Mouse (Mus musculus): Measurements from ENCODE around the gene Meltf. TPM values are rescaled to one million over a fixed set of nuclear protein-coding genes. Genes with fewer than 3 reads are reported as not detected.

Gene Meltf
- polyA plus RNA-seq, 1 experiment: 0.28 TPM

GRCm38 (mm10) chr16:31905891-31906825 is 27.5 kb downstream of the Meltf start:
- no peak overlapping the region for H3K4me3 ChIP-seq (replicated peaks; ENCODE audit: extremely low read depth, low read depth, low read length)
- DNase-seq: no peak
- no peaks in the 10 kb centered on the region; the same call in 1 of the 2 replicates for H3K4me1 ChIP-seq (ENCODE audit: control insufficient read depth, insufficient read depth, low read length)
- no peak for TF ChIP-seq POLR2A (IDR thresholded peaks at IDR 0.05; ENCODE audit: borderline replicate concordance, extremely low read depth, low read depth, low read length)
- TF ChIP-seq CTCF (IDR thresholded peaks at IDR 0.05; ENCODE audit: insufficient read depth, low read length): no peak
- 36% methylated on average over 20 of the region's 20 CpGs for WGBS

- TF ChIP-seq CTCF (IDR thresholded peaks at IDR 0.05; ENCODE audit: insufficient read depth, low read length): no peak
- no peak for TF ChIP-seq POLR2A (IDR thresholded peaks at IDR 0.05; ENCODE audit: borderline replicate concordance, extremely low read depth, low read depth, low read length)
- Histone ChIP-seq H3K4me3 (replicated peaks; ENCODE audit: extremely low read depth, low read depth, low read length) (no peak overlapping the region), H3K4me1 (ENCODE audit: control insufficient read depth, insufficient read depth, low read length) (no peaks in the 10 kb centered on the region; the same call in 1 of the 2 replicates)
- 10% methylated on average over 9 of the region's 9 CpGs for WGBS
- peak; percentile 12 for DNase-seq
These were observed 28.3 kb downstream of the Meltf start for GRCm38 (mm10) chr16:31906896-31907295.

GRCm38 (mm10) chr16:31908959-31909358 is 30.3 kb downstream of the Meltf start:
- 47% methylated on average over 11 of the region's 11 CpGs for whole genome bisulfite sequencing
- Histone ChIP-seq H3K4me3 (replicated peaks; ENCODE audit: extremely low read depth, low read depth, low read length) (no peak overlapping the region), H3K4me1 (ENCODE audit: control insufficient read depth, insufficient read depth, low read length) (no peaks in the 10 kb centered on the region; the same call in 1 of the 2 replicates)
- TF ChIP-seq POLR2A (IDR thresholded peaks at IDR 0.05; ENCODE audit: borderline replicate concordance, extremely low read depth, low read depth, low read length): no peak
- TF ChIP-seq CTCF (IDR thresholded peaks at IDR 0.05; ENCODE audit: insufficient read depth, low read length): no peak
- DNase-seq: no peak

- no peak overlapping the region for H3K4me3 ChIP-seq (replicated peaks; ENCODE audit: extremely low read depth, low read depth, low read length)
- no peak for DNase-seq
- no peak for TF ChIP-seq CTCF (IDR thresholded peaks at IDR 0.05; ENCODE audit: insufficient read depth, low read length)
- no peak for TF ChIP-seq POLR2A (IDR thresholded peaks at IDR 0.05; ENCODE audit: borderline replicate concordance, extremely low read depth, low read depth, low read length)
- 41% methylated on average over 10 of the region's 10 CpGs for WGBS
- no peaks in the 10 kb centered on the region; the same call in 1 of the 2 replicates for H3K4me1 ChIP-seq (ENCODE audit: control insufficient read depth, insufficient read depth, low read length)
These were observed 31.8 kb downstream of the Meltf start for GRCm38 (mm10) chr16:31910281-31910847.

GRCm38 (mm10) chr16:31917776-31918175 is 39.2 kb downstream of the Meltf start:
- no peak for DNase-seq

GRCm38 (mm10) chr16:31918248-31918724 is 39.7 kb downstream of the Meltf start:
- no peaks in the 10 kb centered on the region for H3K4me1 ChIP-seq (ENCODE audit: control insufficient read depth, insufficient read depth, low read length)
- DNase-seq: peak; percentile 68
- WGBS: 3% methylated on average over 14 of the region's 14 CpGs
- TF ChIP-seq POLR2A (IDR thresholded peaks at IDR 0.05; ENCODE audit: borderline replicate concordance, extremely low read depth, low read depth, low read length) (no peak), CTCF (IDR thresholded peaks at IDR 0.05; ENCODE audit: insufficient read depth, low read length) (peak; percentile 91)
- no peak overlapping the region for H3K4me3 ChIP-seq (replicated peaks; ENCODE audit: extremely low read depth, low read depth, low read length)

More at GRCm38 (mm10) chr16:31917776-31918175, 39.2 kb downstream of the Meltf start:
- no peak for TF ChIP-seq POLR2A (IDR thresholded peaks at IDR 0.05; ENCODE audit: borderline replicate concordance, extremely low read depth, low read depth, low read length)
- TF ChIP-seq CTCF (IDR thresholded peaks at IDR 0.05; ENCODE audit: insufficient read depth, low read length): no peak
- no peaks in the 10 kb centered on the region for H3K4me1 ChIP-seq (ENCODE audit: control insufficient read depth, insufficient read depth, low read length)
- H3K4me3 ChIP-seq (replicated peaks; ENCODE audit: extremely low read depth, low read depth, low read length): no peak overlapping the region
- 62% methylated on average over 11 of the region's 11 CpGs for WGBS

- no peak for DNase-seq
- Histone ChIP-seq H3K4me1 (ENCODE audit: control insufficient read depth, insufficient read depth, low read length) (no peaks in the 10 kb centered on the region), H3K4me3 (replicated peaks; ENCODE audit: extremely low read depth, low read depth, low read length) (no peak overlapping the region)
- TF ChIP-seq CTCF (IDR thresholded peaks at IDR 0.05; ENCODE audit: insufficient read depth, low read length) (no peak), POLR2A (IDR thresholded peaks at IDR 0.05; ENCODE audit: borderline replicate concordance, extremely low read depth, low read depth, low read length) (no peak)
- WGBS: 85% methylated on average over 6 of the region's 6 CpGs
These were observed 45.8 kb downstream of the Meltf start for GRCm38 (mm10) chr16:31924368-31924767.

GRCm38 (mm10) chr16:31926091-31926490 is 47.5 kb downstream of the Meltf start:
- H3K4me1 ChIP-seq (ENCODE audit: control insufficient read depth, insufficient read depth, low read length): no peaks in the 10 kb centered on the region
- no peak for DNase-seq
- WGBS: 64% methylated on average over 6 of the region's 6 CpGs
- H3K4me3 ChIP-seq (replicated peaks; ENCODE audit: extremely low read depth, low read depth, low read length): no peak overlapping the region
- TF ChIP-seq CTCF (IDR thresholded peaks at IDR 0.05; ENCODE audit: insufficient read depth, low read length) (no peak), POLR2A (IDR thresholded peaks at IDR 0.05; ENCODE audit: borderline replicate concordance, extremely low read depth, low read depth, low read length) (no peak)

GRCm38 (mm10) chr16:31926547-31927182 is 48.1 kb downstream of the Meltf start:
- TF ChIP-seq CTCF (IDR thresholded peaks at IDR 0.05; ENCODE audit: insufficient read depth, low read length): no peak
- TF ChIP-seq POLR2A (IDR thresholded peaks at IDR 0.05; ENCODE audit: borderline replicate concordance, extremely low read depth, low read depth, low read length): no peak
- no peak for DNase-seq
- no peak overlapping the region for H3K4me3 ChIP-seq (replicated peaks; ENCODE audit: extremely low read depth, low read depth, low read length)
- 77% methylated on average over 13 of the region's 13 CpGs for WGBS
- no peaks in the 10 kb centered on the region for H3K4me1 ChIP-seq (ENCODE audit: control insufficient read depth, insufficient read depth, low read length)

All from lung, adult 2 months (tissue).